Mouse (Mus musculus): Measurements from ENCODE around the gene Acp7.

DNA sequence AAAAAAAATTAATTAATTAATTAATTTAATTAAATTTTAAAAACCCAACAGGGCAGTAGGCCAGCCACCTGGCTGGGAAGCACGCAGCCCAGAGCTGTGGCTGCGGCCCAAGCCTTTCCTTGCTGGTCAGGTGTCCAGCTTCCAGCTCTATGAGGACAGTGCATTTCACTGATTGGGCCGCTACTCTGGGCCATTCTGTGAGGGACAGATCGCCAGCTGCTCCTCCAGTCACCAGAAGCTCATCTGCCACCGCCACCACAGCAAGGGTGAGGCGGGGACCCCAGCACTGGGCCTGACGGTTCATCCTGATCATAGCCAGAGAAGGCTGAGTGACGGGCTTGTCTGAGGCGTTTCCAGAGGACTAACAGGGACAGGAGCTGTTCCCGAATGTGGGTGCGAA lies 69.2 kb downstream of the Acp7 start:
- TF ChIP-seq CTCF (IDR thresholded peaks at IDR 0.05; ENCODE audit: borderline replicate concordance, insufficient read depth, low read depth, low read length) (no peak), POLR2A (IDR thresholded peaks at IDR 0.05; ENCODE audit: borderline replicate concordance, insufficient read depth, low read length) (no peak)
